8 mouse cellular contexts compared by ENCODE assay signal in genomic region chr11:102946265-102946991, GRCm38 (mm10). TPM values are rescaled to one million over a fixed set of nuclear protein-coding genes. Genes with fewer than 3 reads are reported as not detected.
DNase-seq lines count a peak whose midpoint lies in the region; ATAC-seq and TF ChIP-seq lines count a peak whose summit lies in the region.

Gene C1ql1 (minus strand): TSS chr11:102946688.

- peak within 1 kb of the TSS; percentile 74 for H3K4me2 ChIP-seq in heart, embryonic 15.5 days
- peak within 1 kb of the TSS; percentile 60 for H3K4me2 ChIP-seq in liver, embryonic 12.5 days
- H3K4me2 ChIP-seq in myocyte (ENCODE audit: low read depth): peak within 1 kb of the TSS; percentile 61

- H3K27ac ChIP-seq in heart, embryonic 15.5 days: no peak within 1 kb of the TSS
- no peak within 1 kb of the TSS for H3K27ac ChIP-seq in liver, embryonic 12.5 days

- peak; percentile 80 to 82 for DNase-seq in B cell, adult 2 months
- peak; percentile 71 for DNase-seq in brain, adult 2 months (ENCODE audit: low read depth, low spot score)
- DNase-seq in kidney, postnatal 10 days: peak; percentile 93
- peak; percentile 77 to 85 for DNase-seq in spleen, postnatal 4 days (ENCODE audit: low spot score in 2 of 2)

- no peaks in the 10 kb centered on the region for H3K36me3 ChIP-seq in heart, embryonic 15.5 days
- no peaks in the 10 kb centered on the region for H3K36me3 ChIP-seq in liver, embryonic 12.5 days
- H3K36me3 ChIP-seq in myocyte (ENCODE audit: control insufficient read depth, insufficient read depth): no peaks in the 10 kb centered on the region

- no peak within 1 kb of the TSS for H3ac ChIP-seq in myocyte (ENCODE audit: control insufficient read depth, insufficient read length)

- peak; percentile 89 for ATAC-seq in erythroid progenitor cell, adult 5-6 weeks (replicated peaks; ENCODE audit: low FRiP score, poor library complexity, severe bottlenecking)
- ATAC-seq in heart, embryonic 15.5 days (replicated peaks; ENCODE audit: insufficient number of reproducible peaks, insufficient read depth, low FRiP score, low read depth): peak; percentile 87
- ATAC-seq in liver, embryonic 12.5 days: peak; percentile 87

- 2% methylated on average over 72 of the region's 87 CpGs for WGBS in heart, embryonic 15.5 days
- WGBS in liver, embryonic 12.5 days (ENCODE audit: insufficient replicate concordance): 1% methylated on average over 61 of the region's 87 CpGs

- TF ChIP-seq POLR2A in myocyte (IDR thresholded peaks at IDR 0.05; ENCODE audit: insufficient read length, low read depth): peak; percentile 50

- H3K4me1 ChIP-seq in heart, embryonic 15.5 days (replicated peaks): peaks cover 37% of the 10 kb centered on the region
- peaks cover 40% of the 10 kb centered on the region for H3K4me1 ChIP-seq in liver, embryonic 12.5 days

- peak within 1 kb of the TSS; percentile 43 for H3K4me3 ChIP-seq in heart, embryonic 15.5 days
- H3K4me3 ChIP-seq in liver, embryonic 12.5 days: peak within 1 kb of the TSS; percentile 45
- H3K4me3 ChIP-seq in myocyte: no peak within 1 kb of the TSS

- no peaks in the 10 kb centered on the region for H3K79me2 ChIP-seq in myocyte (ENCODE audit: control insufficient read depth, insufficient read depth)

- no peaks in the 10 kb centered on the region for H3K9me3 ChIP-seq in heart, embryonic 15.5 days (replicated peaks)
- H3K9me3 ChIP-seq in liver, embryonic 12.5 days (replicated peaks): no peaks in the 10 kb centered on the region

- H3K9ac ChIP-seq in heart, embryonic 15.5 days: no peak within 1 kb of the TSS
- peak within 1 kb of the TSS; percentile 18; the same call in 1 of the 2 replicates for H3K9ac ChIP-seq in liver, embryonic 12.5 days

- H3K27me3 ChIP-seq in heart, embryonic 15.5 days: peaks cover 90% of the 10 kb centered on the region
- H3K27me3 ChIP-seq in liver, embryonic 12.5 days (replicated peaks): peaks cover 99% of the 10 kb centered on the region
- peaks cover 31% of the 10 kb centered on the region for H3K27me3 ChIP-seq in myocyte (ENCODE audit: control insufficient read depth, insufficient read depth, insufficient read length)

TF ChIP-seq in myocyte, 11 proteins besides CTCF, POLR2A, EP300 and RAD21:
- no peak for TF ChIP-seq MYOG (IDR thresholded peaks at IDR 0.05; ENCODE audit: control insufficient read depth in 1 of 3, insufficient read depth in 1 of 3, insufficient read length in 2 of 3, low read depth in 2 of 3)
- TF ChIP-seq MYOD1 (IDR thresholded peaks at IDR 0.05; ENCODE audit: control insufficient read depth in 1 of 3, insufficient read length in 2 of 3, low read depth in 2 of 3): no peak
- TF ChIP-seq USF1 (IDR thresholded peaks at IDR 0.05; ENCODE audit: low read depth): no peak
- TF ChIP-seq CEBPB (IDR thresholded peaks at IDR 0.05; ENCODE audit: insufficient read depth, poor library complexity, severe bottlenecking): no peak
- TF ChIP-seq TCF3 (IDR thresholded peaks at IDR 0.05; ENCODE audit: insufficient read length, low read depth): no peak
- no peak for TF ChIP-seq POLR2AphosphoS2 (IDR thresholded peaks at IDR 0.05; ENCODE audit: insufficient read length, low read depth)
- no peak for TF ChIP-seq REST (IDR thresholded peaks at IDR 0.05; ENCODE audit: insufficient read depth, insufficient read length)
- no peak for TF ChIP-seq SRF (IDR thresholded peaks at IDR 0.05; ENCODE audit: control insufficient read depth, insufficient read length, low read depth)
- no peak for TF ChIP-seq E2F4 (IDR thresholded peaks at IDR 0.05; ENCODE audit: insufficient read depth)

RNA-seq across cellular contexts. Expression of gene C1ql1, which starts in this region (rescaled TPM):
- not detected in 2 replicates for total RNA-seq in erythroid progenitor cell, adult 5-6 weeks (2015; ENCODE audit: low replicate concordance)
- not detected in 2 replicates for total RNA-seq in erythroid progenitor cell, adult 5-6 weeks (2017; ENCODE audit: low replicate concordance)
- 0.47 and 0.61 TPM in 2 replicates for polyA plus RNA-seq in heart, embryonic 15.5 days (2015; fragmentation: Nextera tagmentation; extraction: Ambion mirVana)
- 0.72 and 0.75 TPM in 2 replicates for polyA plus RNA-seq in liver, embryonic 12.5 days (2016; fragmentation: Nextera tagmentation; extraction: Ambion mirVana)
- 0.74 TPM for polyA plus RNA-seq in myocyte (2012; fragmentation: generic; extraction: Trizol)

Comparison
In these comparisons a context has a peak if more than half of its experiments do, and no peak if none do; other contexts are left out.
1. Peak in ATAC-seq in erythroid progenitor cell, adult 5-6 weeks; RNA of the gene not detected or under 1 TPM.
2. Peak in ATAC-seq, H3K4me3 ChIP-seq and H3K4me2 ChIP-seq in heart, embryonic 15.5 days; RNA of the gene not detected or under 1 TPM.
3. Peak in ATAC-seq, H3K4me3 ChIP-seq, H3K9ac ChIP-seq and H3K4me2 ChIP-seq in liver, embryonic 12.5 days; RNA of the gene not detected or under 1 TPM.